Mouse (Mus musculus) cortical plate, adult 2 months (tissue): ENCODE data around the gene Aagab.

Experiments used
- CTCF ChIP-seq: fragments of 200-500 bp; IDR thresholded peaks from 2 replicates; pipeline ENCODE4 v1.5.1; 2011; ENCODE audit warnings: mild to moderate bottlenecking, control low read depth, low read length; ENCODE audit not compliant: insufficient read depth; ENCODE audit errors: extremely low read depth
- POLR2A ChIP-seq: fragments of 200-500 bp; IDR thresholded peaks from 2 replicates; pipeline ENCODE4 v1.6.1; 2011; ENCODE audit warnings: mild to moderate bottlenecking, low read length, control low read depth; ENCODE audit not compliant: insufficient read depth; ENCODE audit errors: extremely low read depth

DNA sequence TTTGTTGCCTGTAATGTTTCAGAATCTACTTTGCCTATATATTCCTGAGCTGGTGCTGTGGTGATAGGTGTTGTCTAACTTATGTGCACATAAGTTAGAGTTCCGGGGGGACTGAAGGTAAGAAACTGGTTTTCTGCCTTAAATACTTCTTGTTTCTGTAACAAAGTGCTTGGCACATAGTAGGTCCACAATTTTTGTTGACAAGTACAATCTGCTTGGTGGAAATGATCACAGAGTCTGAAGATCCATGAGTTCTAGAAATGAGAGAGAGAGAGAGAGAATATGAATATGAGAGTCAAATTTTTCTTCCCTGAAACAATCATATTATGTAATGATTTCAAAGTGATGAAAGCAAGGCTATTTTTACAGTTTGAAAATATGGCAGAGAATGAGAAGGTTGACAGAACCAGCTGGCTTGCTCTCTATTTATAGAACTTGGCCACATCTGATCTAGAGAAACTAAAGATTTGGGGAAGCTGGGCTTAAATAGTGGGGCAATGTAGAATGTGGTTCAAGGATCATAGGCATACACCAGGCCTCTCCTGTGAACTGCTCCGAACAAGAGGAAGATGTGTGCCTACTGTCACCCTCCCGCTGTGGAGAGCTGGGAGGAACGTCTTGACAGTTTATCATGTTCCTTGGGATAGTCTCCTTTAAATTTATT is 39.7 kb downstream of the Aagab start:
- TF ChIP-seq CTCF (no peak), POLR2A (no peak)
